In the genomic region with DNA sequence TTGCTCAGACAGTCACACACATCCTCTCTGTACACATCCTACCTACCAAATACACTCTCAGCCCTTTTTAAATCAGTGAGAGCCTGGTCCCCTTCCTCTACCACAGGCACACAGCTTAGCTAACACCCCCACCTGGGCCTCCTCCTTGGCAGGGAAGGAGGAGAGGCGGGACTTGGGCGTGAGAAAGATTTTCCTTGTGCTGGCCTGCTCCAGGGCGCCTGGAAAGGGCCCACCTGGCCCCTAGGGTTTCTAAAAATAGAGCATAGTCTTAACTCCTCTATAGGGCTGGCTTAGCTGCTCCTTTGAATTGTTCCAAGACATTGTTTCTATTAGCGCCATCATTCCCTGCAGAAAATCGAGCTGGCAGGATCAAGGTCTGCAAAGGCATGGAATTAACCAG, we compare ENCODE assay signal across 11 mouse cellular contexts. TPM values are rescaled to one million over a fixed set of nuclear protein-coding genes. Genes with fewer than 3 reads are reported as not detected.
A peak's percentile ranks its signal among the peaks of the same experiment; 100 is the strongest.
DNase-seq lines count a peak whose midpoint lies in the region; ATAC-seq and TF ChIP-seq lines count a peak whose summit lies in the region.
"Had no signal": no experiment of that assay in that cellular context is flagged by ENCODE, and none has a peak within 500 bp of the region (broad histone marks: within the 10 kb centered on the region; RNA-seq: fewer than 3 reads in every experiment).

No protein-coding gene starts in this region.

- no peak overlapping the region; the same call in 1 of the 2 replicates for H3K9ac ChIP-seq in embryonic facial prominence, embryonic 12.5 days
- H3K9ac ChIP-seq in kidney, postnatal 0 days (ENCODE audit: low read depth, low read length): no peak overlapping the region
- no peak overlapping the region for H3K9ac ChIP-seq in stomach, embryonic 15.5 days

- no peaks in the 10 kb centered on the region for H3K36me3 ChIP-seq in embryonic facial prominence, embryonic 12.5 days
- H3K36me3 ChIP-seq in embryonic facial prominence, embryonic 10.5 days (replicated peaks): no peaks in the 10 kb centered on the region
- H3K36me3 ChIP-seq in kidney, postnatal 0 days (ENCODE audit: insufficient read depth, low read length): no peaks in the 10 kb centered on the region
- no peaks in the 10 kb centered on the region for H3K36me3 ChIP-seq in stomach, embryonic 15.5 days

- intact Hi-C loops in left cerebral cortex, postnatal 10 days (cut with DNase I): no loop called here

- peak overlapping the region; percentile 74 for H3K27ac ChIP-seq in embryonic facial prominence, embryonic 12.5 days
- no peak overlapping the region for H3K27ac ChIP-seq in embryonic facial prominence, embryonic 10.5 days (replicated peaks)
- peak overlapping the region; percentile 80 for H3K27ac ChIP-seq in kidney, postnatal 0 days
- H3K27ac ChIP-seq in stomach, embryonic 15.5 days: peak overlapping the region; percentile 82

- no peak overlapping the region for H3K4me2 ChIP-seq in embryonic facial prominence, embryonic 12.5 days (replicated peaks)
- H3K4me2 ChIP-seq in kidney, postnatal 0 days (ENCODE audit: low read length): 0 out of 2 replicates have a peak overlapping the region, but pooled peaks have one; percentile 10
- H3K4me2 ChIP-seq in stomach, embryonic 15.5 days: peak overlapping the region; percentile 17
- H3K4me2 ChIP-seq: liver, embryonic 11.5 days had no signal

- ATAC-seq in embryonic facial prominence, embryonic 12.5 days (ENCODE audit: insufficient number of reproducible peaks, insufficient read depth, low FRiP score, low TSS enrichment): no peak; the same call in 1 of the 2 replicates
- 0 out of 2 replicates have a peak, but pooled peaks have one; percentile 3 for ATAC-seq in kidney, postnatal 0 days (replicated peaks; ENCODE audit: low FRiP score, low read depth)
- peak; percentile 75 for ATAC-seq in stomach, embryonic 15.5 days (ENCODE audit: insufficient read depth, low FRiP score, low read depth)
- ATAC-seq: Patski had no signal

- no peak for TF ChIP-seq CTCF in kidney, postnatal 0 days (IDR thresholded peaks at IDR 0.05; ENCODE audit: low read depth)

- H3K4me3 ChIP-seq in embryonic facial prominence, embryonic 12.5 days: no peak overlapping the region
- H3K4me3 ChIP-seq in embryonic facial prominence, embryonic 10.5 days: no peak overlapping the region
- H3K4me3 ChIP-seq in kidney, postnatal 0 days (replicated peaks; ENCODE audit: low read depth, low read length): no peak overlapping the region
- no peak overlapping the region for H3K4me3 ChIP-seq in stomach, embryonic 15.5 days (replicated peaks)

- peaks cover 30% of the 10 kb centered on the region for H3K4me1 ChIP-seq in embryonic facial prominence, embryonic 12.5 days
- peaks cover 36% of the 10 kb centered on the region for H3K4me1 ChIP-seq in embryonic facial prominence, embryonic 10.5 days
- H3K4me1 ChIP-seq in kidney, postnatal 0 days (replicated peaks; ENCODE audit: insufficient read depth, low read length): peaks cover 20% of the 10 kb centered on the region
- peaks cover 33% of the 10 kb centered on the region for H3K4me1 ChIP-seq in stomach, embryonic 15.5 days

- DNase-seq in embryonic facial prominence, embryonic 10.5 days (ENCODE audit: low spot score): no peak
- peak; percentile 26 for DNase-seq in ovary, postnatal 36 days (ENCODE audit: low spot score)
- DNase-seq in ovary, postnatal 10 days (ENCODE audit: low spot score): no peak
- DNase-seq in kidney, postnatal 0 days (ENCODE audit: low spot score): no peak
- DNase-seq in left cerebral cortex, postnatal 10 days (ENCODE audit: extremely low spot score in 1 of 2, low spot score in 2 of 2): no peak
- no peak for DNase-seq in left cerebral cortex, adult 8-10 months (ENCODE audit: low spot score in 2 of 2)
- DNase-seq: embryo, embryonic 11 days had no signal

- 17% methylated on average over 5 of the region's 5 CpGs for WGBS in embryonic facial prominence, embryonic 12.5 days
- WGBS in embryonic facial prominence, embryonic 10.5 days: 24% methylated on average over 5 of the region's 5 CpGs
- 25% methylated on average over 5 of the region's 5 CpGs for WGBS in kidney, postnatal 0 days
- WGBS in stomach, embryonic 15.5 days: 21% methylated on average over 5 of the region's 5 CpGs

- H3K27me3 ChIP-seq in embryonic facial prominence, embryonic 12.5 days: peaks cover 18% of the 10 kb centered on the region
- peaks cover 35% of the 10 kb centered on the region for H3K27me3 ChIP-seq in embryonic facial prominence, embryonic 10.5 days (replicated peaks; ENCODE audit: low read depth, poor library complexity, severe bottlenecking)
- no peaks in the 10 kb centered on the region for H3K27me3 ChIP-seq in kidney, postnatal 0 days (ENCODE audit: insufficient read depth, low read length)
- 0 out of 2 replicates have a peak, but pooled peaks cover 3% of the 10 kb centered on the region for H3K27me3 ChIP-seq in stomach, embryonic 15.5 days (replicated peaks)
- H3K27me3 ChIP-seq: Patski had no signal

- H3K9me3 ChIP-seq in embryonic facial prominence, embryonic 12.5 days: no peaks in the 10 kb centered on the region
- no peaks in the 10 kb centered on the region for H3K9me3 ChIP-seq in embryonic facial prominence, embryonic 10.5 days
- no peaks in the 10 kb centered on the region for H3K9me3 ChIP-seq in kidney, postnatal 0 days (replicated peaks; ENCODE audit: low read length)
- H3K9me3 ChIP-seq in stomach, embryonic 15.5 days: no peaks in the 10 kb centered on the region

RNA-seq across cellular contexts. Expression of gene Pard6b, which starts 35.0 kb away (rescaled TPM):
- polyA plus RNA-seq in embryonic facial prominence, embryonic 12.5 days (2016; fragmentation: Nextera tagmentation; extraction: Ambion mirVana): 6.0 and 6.6 TPM in 2 replicates
- 7.3 and 7.4 TPM in 2 replicates for polyA plus RNA-seq in embryonic facial prominence, embryonic 10.5 days (2016; fragmentation: Nextera tagmentation; extraction: Ambion mirVana)
- 28.6 and 29.6 TPM in 2 replicates for polyA plus RNA-seq in kidney, postnatal 0 days (2015; fragmentation: Nextera tagmentation; extraction: Ambion mirVana)
- 12.7 and 14.9 TPM in 2 replicates for polyA plus RNA-seq in stomach, embryonic 15.5 days (2015; fragmentation: Nextera tagmentation; extraction: Ambion mirVana)
- 1 to 10 TPM; 3.3 to 4.6 TPM for total RNA-seq in left cerebral cortex, postnatal 10 days (2021)
- total RNA-seq in left cerebral cortex, adult 8-10 months (2022): 1 to 10 TPM; 4.7 to 6.5 (median 5.8) TPM

RNA-seq across cellular contexts. Expression of gene Ripor3, which starts 35.4 kb away (rescaled TPM):
- polyA plus RNA-seq in embryonic facial prominence, embryonic 12.5 days (2016; fragmentation: Nextera tagmentation; extraction: Ambion mirVana): 2.0 and 3.6 TPM in 2 replicates
- polyA plus RNA-seq in embryonic facial prominence, embryonic 10.5 days (2016; fragmentation: Nextera tagmentation; extraction: Ambion mirVana): 0.47 and 0.95 TPM in 2 replicates
- polyA plus RNA-seq in kidney, postnatal 0 days (2015; fragmentation: Nextera tagmentation; extraction: Ambion mirVana): 2.3 and 2.8 TPM in 2 replicates
- polyA plus RNA-seq in stomach, embryonic 15.5 days (2015; fragmentation: Nextera tagmentation; extraction: Ambion mirVana): 3.5 and 4.5 TPM in 2 replicates
- total RNA-seq in left cerebral cortex, postnatal 10 days (2021): under 1 TPM; 0.28 to 0.41 TPM
- total RNA-seq in left cerebral cortex, adult 8-10 months (2022): 1 to 10 TPM in 1 of 4 experiments, under 1 TPM in 3; 0.37 to 1.0 (median 0.65) TPM
